Mouse (Mus musculus): ENCODE data around the gene Pdia5.

Pdia5 gene

DNA sequence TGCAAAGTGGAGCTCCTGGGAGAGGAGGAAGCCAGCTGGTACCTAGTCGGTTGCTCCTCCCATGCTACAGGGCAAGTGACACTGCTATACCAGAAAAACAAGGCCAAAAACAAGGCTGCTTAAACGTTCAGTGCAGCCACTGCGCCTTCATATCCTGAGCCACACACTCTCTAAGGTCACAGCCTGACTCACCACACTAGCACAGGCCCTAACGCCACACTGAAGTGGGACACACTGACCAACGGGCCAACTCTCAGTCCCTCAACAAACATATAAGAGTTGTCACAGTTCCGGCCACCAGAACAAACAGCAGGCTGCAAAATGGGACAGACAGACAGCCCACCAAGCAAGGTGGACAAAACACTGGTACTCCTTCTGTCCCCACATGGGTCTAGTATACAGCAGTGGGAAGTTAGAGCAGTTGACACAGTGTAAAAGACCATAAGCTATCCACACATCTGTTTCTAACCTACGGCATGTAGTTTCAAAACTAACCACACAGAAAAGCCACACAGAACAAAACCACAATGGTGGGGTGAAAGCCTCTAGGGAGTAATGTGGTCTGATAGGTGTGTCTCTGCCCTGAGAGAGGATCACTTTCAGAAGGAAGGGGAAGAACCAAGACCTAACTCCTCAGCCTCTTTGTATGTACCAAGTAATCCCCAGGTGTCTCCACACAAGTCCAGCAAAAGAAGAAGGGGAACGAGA is 6.0 kb downstream of the Pdia5 start:
- DNase-seq (ENCODE audit: low spot score): no peak

DNA sequence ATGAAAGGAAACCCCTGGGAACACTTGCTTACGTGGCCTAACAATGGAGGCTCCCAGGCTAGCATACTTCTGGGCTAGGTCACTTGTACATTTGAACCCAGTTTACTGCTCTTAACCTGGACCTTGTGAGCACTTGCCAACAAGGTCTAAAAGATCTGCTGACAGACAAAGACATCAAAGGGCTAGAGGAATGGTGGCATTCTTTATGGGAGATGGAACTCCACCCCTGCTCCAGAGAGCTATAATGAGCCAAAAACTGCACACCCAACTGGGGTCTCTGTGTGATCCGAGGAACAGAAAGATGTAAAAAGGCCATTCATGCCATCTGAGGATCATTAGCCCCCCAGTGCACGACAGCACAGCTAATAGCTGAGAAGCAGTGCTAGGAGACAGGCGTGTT is 6.6 kb downstream of the Pdia5 start:
- DNase-seq (ENCODE audit: low spot score): no peak

DNA sequence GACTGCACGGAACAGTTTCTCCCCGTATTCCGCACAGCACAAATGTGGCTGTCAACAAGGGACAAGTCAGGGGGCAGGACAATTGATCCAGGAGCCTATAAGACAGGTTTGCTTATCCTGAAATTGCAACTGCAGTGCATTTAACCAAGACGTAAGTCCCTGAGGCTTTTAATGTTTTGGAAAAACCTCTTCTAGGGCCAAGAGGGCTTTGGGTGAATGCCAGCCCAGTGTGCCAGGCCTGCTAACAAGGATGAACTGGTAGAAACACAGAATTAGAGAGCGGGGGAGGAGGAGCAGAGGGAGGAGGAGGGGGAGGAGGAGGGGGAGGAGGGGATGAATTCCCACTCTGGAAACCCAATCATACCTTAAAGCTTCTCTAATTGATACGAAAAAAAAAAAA is 11.4 kb downstream of the Pdia5 start:
- peak; percentile 44 for DNase-seq (ENCODE audit: low spot score)

DNA sequence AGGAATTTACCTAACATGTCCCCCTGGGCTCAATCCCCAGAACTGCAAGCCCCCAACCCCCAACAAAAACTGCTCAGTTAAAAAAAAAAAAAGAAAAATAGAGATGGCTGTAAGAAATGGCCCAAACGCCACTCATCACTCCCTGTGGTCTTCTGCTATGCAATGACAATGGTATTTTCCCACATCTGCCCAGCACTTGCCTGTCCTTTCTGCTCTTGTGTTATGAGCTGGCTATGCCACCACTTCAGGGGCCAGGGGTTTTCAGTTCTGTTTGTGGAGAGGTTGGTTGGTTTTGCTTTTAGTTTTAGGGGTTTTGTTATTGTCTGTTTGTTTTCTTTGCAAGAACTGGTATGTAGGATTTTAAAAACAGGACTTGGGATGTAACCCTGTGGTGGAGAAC is 13.4 kb downstream of the Pdia5 start:
- DNase-seq (ENCODE audit: low spot score): no peak

DNA sequence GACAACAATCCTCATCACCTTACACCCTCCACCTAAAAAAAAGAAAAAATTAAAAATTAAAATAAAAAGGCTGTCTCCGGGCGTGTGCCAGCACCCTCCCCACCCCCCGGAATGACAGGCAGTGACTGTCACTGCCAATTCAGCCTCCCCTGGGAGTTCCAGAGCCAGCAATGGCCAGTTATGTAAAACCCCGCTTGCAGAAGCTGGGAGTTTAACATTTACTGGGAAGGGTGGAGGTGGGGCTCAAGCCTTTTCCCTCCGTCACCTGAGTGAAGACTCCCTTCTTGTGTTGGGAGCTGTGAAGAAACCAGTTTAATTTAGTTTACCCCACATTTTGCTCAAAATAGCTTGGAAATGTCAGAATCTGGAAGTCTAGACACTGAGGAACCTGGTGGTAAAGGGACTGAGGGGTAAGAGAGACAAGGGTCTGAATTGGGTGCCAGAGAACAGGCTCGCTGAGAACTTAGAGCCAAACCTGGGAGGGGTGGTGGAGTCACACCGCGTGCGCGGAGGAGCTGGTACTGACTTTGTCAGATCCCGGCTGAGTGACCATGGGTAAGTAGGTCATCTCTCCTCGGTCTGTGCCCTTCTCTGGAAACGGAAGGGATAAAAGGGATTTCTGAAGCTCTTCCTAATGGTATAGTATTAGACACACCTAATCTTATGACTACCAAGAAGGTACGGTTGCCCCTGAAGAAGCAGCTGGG is 18.0 kb downstream of the Pdia5 start:
- DNase-seq (ENCODE audit: low spot score): no peak

DNA sequence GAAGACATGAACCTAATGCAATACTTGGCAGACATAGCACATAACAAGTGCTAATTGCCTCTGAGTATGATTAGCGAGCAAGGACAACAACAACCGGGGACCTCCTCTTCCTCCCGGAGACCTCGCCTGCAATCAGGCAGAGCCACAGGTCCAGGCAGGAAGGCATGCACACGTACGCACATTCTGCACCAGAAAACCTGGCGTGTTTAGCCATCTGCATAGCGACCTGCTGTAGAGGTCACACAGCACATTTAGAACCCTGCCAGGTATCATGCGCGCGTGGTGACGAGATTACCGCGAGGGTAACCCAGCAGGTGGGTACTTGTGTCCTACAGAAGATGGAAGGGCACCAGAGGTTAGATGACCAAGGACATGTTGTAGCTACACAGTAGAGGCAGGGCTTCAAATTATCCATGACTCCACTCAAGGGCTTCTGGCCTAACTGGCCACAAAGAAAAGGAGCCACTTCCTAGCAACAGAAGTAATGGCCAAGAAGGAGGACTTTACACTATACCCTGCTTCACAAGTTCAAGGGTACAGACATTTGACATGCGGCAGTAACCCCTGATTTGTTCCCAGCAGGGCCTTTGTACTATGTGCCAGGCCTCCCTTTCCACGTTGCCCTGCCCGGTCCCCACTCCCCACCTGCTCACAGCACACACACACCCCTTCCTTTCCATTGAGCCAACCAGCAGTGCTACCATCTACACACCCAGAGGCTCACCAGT is 18.7 kb downstream of the Pdia5 start:
- no peak for DNase-seq (ENCODE audit: low spot score)

DNA sequence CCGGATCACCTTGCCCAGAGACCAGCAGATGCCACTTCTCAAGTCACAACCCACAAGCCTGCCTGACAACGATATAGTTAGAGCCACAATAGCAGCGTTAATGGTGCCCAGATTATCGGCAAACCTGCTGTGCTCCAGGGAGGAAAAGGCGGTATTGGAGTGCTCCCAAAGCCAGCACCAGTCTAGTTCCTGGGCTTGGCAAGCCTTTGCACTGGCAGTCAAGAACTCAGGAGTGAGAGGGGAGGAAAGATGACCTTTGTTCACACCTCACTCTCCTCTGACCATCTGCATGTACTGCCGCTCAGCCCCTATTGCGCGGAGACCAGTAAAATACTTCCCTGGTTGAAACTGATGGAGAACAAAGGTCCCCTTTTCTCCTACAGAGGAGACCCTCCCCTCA is 19.7 kb downstream of the Pdia5 start:
- DNase-seq (ENCODE audit: low spot score): no peak

DNA sequence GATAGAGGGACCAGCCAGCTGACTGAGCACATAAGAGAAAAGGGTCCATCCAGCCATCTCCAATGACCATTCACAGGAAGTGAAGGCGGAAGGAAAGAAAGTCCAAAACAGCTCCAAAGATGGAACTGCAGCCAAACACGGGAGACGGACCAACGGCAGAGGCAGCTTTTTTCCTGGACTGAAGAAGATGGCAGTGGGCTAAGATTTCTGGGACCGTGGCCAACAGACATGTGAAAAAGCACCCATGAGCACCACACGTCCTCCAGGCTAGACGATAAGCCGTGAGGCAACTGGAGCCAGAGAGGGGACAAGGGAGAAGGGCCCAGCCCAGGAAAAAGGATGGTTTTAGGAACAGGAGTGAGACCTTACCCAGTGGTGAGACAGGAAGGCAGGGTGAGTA is 20.6 kb downstream of the Pdia5 start:
- DNase-seq (ENCODE audit: low spot score): peak; percentile 10

DNA sequence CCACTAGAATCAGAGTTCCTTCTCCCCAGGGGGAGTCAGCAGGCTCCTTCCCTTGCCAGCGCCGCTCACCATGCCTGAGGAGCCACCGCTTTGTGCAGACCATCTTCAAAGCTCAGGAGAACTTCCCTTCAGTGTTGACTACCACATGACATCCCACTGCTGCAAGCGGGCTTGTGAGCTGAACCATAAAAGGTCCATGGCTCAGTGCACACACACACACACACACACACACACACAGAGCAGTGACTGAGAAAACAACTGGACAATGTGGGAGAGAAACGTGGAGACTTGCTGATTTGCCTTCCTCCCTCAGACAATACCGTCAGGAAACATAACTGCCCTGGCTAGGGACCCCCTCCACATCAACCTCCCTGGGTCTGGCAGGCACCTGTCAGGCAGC is 21.7 kb downstream of the Pdia5 start:
- DNase-seq (ENCODE audit: low spot score): no peak

DNA sequence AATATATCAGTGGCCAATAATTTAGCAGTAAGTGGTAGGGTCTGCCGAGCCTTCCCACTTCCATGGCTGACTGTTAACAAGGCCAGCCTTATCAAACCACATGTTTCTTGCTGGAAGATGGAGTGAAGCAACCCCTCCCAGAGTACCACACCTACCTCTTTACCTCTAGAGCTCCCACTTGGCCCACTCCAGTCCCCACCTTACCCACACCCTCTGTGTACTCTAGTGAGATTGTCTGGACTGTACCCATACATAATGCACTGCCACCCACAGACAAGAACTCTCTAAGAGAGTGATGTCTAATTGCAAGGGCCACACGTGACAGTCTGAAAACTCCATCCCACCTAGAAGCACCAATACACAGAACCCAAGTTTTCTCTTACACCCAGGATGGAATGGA is 23.6 kb downstream of the Pdia5 start:
- DNase-seq (ENCODE audit: low spot score): no peak

DNA sequence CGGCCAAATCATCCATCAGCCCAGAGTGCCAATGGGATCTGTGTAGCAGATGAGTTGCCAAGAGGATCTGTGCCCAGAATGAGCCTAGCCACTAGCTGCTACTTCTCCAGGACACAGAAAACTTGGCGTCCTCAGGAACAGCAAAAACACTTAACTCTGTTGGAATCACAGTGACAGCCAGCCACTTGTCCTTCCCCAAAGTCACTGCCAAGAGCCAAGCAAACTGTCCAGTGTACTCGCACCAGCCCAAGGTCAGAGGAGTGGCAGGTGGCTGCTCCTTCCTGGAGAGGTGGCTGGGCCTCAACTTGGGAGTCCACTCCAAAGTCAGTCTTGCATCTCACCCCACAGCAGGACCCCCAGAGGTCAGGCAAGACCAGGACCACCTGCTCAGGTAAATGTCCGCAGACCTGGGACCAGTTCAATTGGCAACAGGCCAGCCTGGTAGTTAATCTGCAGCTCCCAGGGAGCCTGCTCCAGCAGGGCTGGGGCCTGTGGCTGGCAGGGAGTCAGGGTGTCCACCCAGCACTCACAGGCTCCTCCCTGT is 24.8 kb downstream of the Pdia5 start:
- DNase-seq (ENCODE audit: low spot score): no peak

DNA sequence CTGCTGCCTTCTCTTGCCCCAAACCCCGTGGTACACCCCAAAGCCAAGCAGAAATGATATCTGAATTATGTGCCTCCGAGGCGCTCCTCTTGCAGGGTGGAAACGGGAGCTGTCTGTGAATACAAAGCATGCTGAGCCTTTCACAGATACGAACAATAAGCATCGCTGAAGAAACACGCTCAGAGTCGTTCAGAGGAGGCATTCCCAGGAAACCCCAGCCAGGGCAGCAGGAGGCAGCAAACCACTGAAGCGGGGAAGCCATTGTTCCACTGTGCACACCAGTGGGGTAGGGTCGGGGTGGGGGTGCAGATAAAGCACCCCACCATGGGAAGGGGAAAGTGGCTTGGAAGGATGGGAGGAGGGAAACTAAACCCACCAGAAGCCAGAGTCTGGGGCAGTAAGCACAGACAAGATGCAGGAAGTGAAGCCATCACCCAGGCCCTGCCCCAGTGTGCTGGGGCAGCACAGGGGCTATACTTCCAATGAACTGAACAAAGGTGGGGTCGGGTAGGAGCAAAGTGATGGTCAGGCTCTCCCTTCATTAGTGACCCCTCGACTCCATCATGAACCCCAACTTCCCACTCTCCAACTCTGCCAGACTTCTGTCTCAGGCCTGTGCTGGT is 25.9 kb downstream of the Pdia5 start:
- DNase-seq (ENCODE audit: low spot score): no peak

DNA sequence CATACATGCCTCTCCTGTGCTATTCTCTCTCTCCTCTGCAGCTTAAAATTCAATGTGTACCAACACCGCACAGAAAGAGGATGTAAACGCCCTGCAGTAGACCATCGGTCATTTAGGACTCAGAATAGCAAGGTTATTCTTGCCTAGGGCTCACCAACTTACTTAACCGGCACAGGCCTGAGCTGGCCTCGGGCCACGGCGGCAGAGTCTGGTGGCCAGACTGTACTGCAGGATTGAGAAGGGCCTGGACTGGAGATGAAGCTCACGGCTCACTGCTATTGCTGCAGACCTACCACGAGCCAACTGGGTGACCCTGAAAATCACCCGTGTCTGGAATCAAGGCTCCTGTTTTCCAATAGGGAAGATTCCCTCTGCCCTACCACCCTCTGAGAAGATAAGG is 27.0 kb downstream of the Pdia5 start:
- no peak for DNase-seq (ENCODE audit: low spot score)

DNA sequence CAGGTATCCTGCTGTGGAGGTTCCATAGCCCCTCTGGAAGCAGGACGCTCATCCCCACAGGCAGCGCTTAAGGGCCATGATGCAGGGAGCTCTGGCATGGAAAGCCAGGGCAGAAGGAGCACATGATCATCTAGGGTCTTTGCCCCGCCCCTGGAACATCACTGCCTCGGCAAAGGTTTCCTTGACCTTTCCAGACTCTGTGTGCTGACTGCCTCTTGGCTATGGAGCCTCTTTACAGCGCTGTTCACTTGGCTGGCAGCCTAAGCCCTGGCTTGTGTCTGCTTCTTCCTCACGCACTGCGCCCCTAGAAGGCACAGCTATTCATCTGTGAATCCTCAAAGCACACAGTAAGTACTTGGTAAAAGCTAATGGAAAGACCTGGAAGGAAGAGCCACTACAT is 27.7 kb downstream of the Pdia5 start:
- no peak for DNase-seq (ENCODE audit: low spot score)

DNA sequence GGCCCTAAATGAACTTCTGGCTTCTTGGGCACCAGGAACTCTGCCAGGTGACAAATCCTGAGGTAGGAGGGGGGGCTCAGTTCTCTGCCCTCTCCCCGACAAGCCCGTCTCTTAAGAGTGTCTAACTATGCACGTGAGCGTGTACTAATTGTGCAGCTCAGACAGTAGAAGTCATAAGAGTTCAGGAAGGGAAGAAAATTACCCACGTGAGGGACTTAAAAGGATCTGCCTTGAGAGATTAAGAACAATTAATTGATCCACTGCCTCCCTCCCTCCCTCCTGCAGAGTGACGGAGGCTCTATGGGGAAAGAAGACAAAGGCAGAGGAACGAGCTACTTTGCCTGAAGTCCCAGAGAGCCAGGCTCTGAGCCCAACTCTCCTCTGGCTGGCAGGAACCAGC is 31.1 kb downstream of the Pdia5 start:
- no peak for DNase-seq (ENCODE audit: low spot score)

DNA sequence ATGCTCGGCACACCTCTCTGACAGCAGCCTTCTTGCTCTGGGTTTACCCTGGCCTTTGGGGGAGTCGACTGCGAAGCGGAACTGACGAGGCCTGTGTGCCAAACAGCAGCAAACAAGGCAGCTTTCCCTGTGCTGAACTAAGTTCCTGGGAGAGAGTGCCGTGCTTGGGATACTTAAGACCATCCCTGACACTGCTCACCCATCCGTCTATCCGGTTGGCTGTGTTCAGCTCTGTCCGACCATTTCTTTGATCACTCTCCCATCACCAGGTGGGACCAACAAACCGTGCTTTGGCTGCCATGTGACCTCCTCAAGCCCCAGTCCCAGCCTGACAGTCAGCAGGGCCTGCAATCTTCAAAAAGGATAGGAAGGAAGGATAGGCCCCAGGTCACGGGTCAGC is 32.4 kb downstream of the Pdia5 start:
- no peak for DNase-seq (ENCODE audit: low spot score)

DNA sequence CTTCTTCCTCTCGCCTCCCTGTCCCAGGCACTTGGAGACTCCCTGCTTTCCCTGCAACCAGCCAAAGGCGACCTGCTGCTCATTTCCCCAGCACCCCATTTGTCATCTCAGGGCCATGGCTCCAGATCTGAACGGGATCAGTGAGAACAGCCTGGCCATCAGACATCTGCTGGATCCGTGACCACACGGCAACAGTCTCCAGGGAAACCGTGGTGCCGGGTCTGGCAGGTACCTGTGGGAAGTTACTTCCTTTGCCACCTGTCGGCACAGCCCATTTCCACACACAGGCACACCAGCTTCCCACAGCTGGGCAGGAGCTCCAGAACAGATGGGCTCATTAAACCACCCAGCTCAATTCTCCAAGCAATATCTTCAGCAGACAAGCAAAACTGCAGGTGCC is 33.2 kb downstream of the Pdia5 start:
- no peak for DNase-seq (ENCODE audit: low spot score)

DNA sequence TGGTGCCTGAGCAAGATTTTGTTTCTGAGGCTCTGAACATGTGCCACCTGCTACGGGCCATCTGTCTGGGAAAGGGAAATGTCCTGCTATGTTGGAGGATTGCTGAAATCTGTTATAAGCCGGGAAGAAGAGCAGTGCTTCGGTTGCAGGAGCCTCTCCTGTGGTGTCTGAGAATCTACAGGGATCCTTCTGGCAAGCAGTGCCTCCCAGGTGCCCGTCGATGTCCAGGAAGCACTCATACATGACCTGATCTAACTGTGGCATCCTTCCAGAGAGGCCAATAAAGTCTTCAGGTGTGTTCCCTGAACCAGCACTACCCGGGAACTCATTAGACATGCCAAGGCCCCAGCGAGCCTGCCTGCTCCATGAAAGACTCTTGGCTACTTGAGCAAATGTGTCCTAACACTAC is 33.7 kb downstream of the Pdia5 start:
- no peak for DNase-seq (ENCODE audit: low spot score)

DNA sequence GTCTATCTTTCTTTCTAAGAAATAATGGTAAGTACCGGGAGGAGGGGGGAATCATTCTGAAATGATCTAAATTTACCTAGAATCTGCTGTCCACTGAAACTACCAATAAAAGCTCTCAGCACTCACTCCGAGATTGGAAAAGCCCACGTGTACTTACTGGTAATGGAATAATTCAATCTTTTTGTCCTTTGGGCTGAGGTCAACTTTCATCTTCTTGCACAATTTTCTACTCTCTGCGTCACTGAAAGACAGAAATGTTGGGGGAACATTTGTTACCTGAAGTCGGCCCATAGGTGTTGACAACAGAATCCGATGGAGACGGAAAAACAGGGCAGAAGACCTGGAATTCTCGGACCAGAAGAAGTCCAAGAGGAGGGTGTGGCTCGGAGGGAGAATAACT is 34.4 kb downstream of the Pdia5 start:
- no peak for DNase-seq (ENCODE audit: low spot score)

DNA sequence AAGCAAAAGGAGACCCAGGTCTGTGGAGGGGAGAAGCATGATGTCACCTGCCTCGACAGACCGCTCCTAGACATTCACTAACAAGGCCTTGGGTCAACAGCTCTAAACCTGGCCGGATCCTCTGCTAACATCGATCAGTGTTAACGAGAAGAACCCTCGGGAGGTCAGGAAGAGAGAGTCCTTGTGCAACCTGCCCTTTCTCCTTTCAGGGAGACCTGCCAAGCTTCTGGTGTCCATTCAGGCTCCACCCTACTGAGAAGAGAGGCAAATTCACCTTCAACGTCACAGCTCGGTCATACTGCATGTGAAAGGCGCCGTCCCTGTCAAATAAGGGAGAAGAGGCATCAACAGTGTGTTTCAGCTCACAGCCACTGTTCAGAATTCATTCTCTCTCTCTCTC is 34.9 kb downstream of the Pdia5 start:
- DNase-seq (ENCODE audit: low spot score): no peak

DNA sequence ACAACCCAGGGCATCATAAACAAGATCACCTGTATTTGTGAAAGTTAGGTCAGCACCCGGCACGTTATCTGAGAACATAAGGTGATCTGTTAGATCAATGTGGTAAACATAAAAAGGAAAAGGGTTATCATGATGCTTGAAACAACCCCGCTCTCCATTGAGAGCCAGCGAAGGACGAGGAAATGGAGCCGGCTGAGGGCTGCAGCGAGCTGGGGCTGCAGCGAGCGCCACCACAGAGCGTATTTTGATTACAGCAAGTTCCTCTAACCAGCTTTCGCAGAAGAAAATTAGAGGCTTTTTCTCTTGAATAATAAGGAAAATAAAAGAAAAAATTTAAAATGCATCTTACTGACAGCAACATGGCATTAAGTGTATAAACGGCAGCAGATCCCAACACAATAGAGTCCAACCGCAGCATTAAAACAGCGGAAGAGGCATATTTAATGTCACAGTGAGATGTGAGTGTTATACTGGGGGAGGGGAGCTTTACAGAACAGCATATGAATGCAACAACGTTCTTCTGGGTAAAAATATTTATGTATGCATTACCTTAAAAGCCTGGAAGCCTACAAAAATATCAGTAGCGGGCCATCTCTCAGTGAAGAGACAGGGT is 40.5 kb downstream of the Pdia5 start:
- no peak for DNase-seq (ENCODE audit: low spot score)

DNA sequence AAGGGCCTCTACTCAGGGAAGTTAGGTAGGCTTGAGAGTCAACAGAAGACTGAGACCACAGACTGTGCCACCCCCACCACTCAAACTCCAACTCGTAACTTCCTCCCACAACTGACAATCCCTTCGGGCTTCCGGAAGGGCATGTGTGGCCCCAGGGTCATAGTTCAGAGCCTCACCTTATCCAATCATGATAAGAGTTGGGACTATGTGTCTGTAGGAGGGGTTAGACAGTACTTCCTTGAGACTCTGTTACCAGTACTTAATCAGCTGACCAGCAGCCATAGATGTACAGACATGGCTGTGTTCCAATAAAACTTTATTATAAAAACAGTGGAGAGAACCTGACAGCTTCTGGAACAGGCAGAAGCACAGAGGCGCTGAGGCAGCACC is 48.7 kb downstream of the Pdia5 start:
- DNase-seq (ENCODE audit: low spot score): no peak
